Mouse (Mus musculus) lung, postnatal 36 days (tissue): Measurements from ENCODE around the gene Cacng7.
A peak's percentile ranks its signal among the peaks of the same experiment; 100 is the strongest.

Experiments
- DNase-seq: peaks from one replicate; pipeline ENCODE4 v3.0.0; 2022; ENCODE audit warnings: mixed read lengths

Cacng7 gene

GRCm38 (mm10) chr7:3303276-3303781 is 29.4 kb upstream of the Cacng7 start:
- DNase-seq, result peak; percentile 50

GRCm38 (mm10) chr7:3303789-3304188 is 29.0 kb upstream of the Cacng7 start:
- DNase-seq, result no peak

- DNase-seq, result peak; percentile 29
Measured at GRCm38 (mm10) chr7:3304298-3304697, 28.5 kb upstream of the Cacng7 start.

- no peak for DNase-seq
Measured at GRCm38 (mm10) chr7:3306400-3306799, 26.4 kb upstream of the Cacng7 start.

GRCm38 (mm10) chr7:3308646-3309045 is 24.1 kb upstream of the Cacng7 start:
- no peak for DNase-seq

GRCm38 (mm10) chr7:3310233-3310632 is 22.5 kb upstream of the Cacng7 start:
- DNase-seq, result no peak

- DNase-seq, result no peak
Measured at GRCm38 (mm10) chr7:3313571-3313970, 19.2 kb upstream of the Cacng7 start.

- DNase-seq, result no peak
Measured at GRCm38 (mm10) chr7:3314121-3314520, 18.6 kb upstream of the Cacng7 start.

GRCm38 (mm10) chr7:3317704-3318103 is 15.1 kb upstream of the Cacng7 start:
- no peak for DNase-seq

- no peak for DNase-seq
Measured at GRCm38 (mm10) chr7:3320856-3321255, 11.9 kb upstream of the Cacng7 start.

- no peak for DNase-seq
Measured at GRCm38 (mm10) chr7:3323826-3324225, 8.9 kb upstream of the Cacng7 start.

- peak; percentile 10 for DNase-seq
Measured at GRCm38 (mm10) chr7:3327961-3328360, 4.8 kb upstream of the Cacng7 start.

- peak; percentile 74 for DNase-seq
Measured at GRCm38 (mm10) chr7:3329776-3330546, 2.8 kb upstream of the Cacng7 start.

- DNase-seq, result no peak
Measured at GRCm38 (mm10) chr7:3331171-3331570, 1.6 kb upstream of the Cacng7 start.

GRCm38 (mm10) chr7:3331581-3332223 is 1.1 kb upstream of the Cacng7 start:
- DNase-seq, result peak; percentile 17

- no peak for DNase-seq
Measured at GRCm38 (mm10) chr7:3332224-3332615, 535 bp upstream of the Cacng7 start.

GRCm38 (mm10) chr7:3333542-3333941 is 787 bp downstream of the Cacng7 start:
- DNase-seq, result no peak

- DNase-seq, result no peak
Measured at GRCm38 (mm10) chr7:3336412-3336811, 3.7 kb downstream of the Cacng7 start.

- DNase-seq, result no peak
Measured at GRCm38 (mm10) chr7:3338286-3338935, 5.7 kb downstream of the Cacng7 start.

- no peak for DNase-seq
Measured at GRCm38 (mm10) chr7:3339010-3339409, 6.3 kb downstream of the Cacng7 start.

GRCm38 (mm10) chr7:3343861-3344260 is 11.1 kb downstream of the Cacng7 start:
- no peak for DNase-seq

GRCm38 (mm10) chr7:3345301-3345700 is 12.5 kb downstream of the Cacng7 start:
- DNase-seq, result no peak

GRCm38 (mm10) chr7:3347366-3348287 is 14.9 kb downstream of the Cacng7 start:
- DNase-seq, result no peak
